Mouse (Mus musculus): ENCODE measurements around the gene Zfp119b.

DNA sequence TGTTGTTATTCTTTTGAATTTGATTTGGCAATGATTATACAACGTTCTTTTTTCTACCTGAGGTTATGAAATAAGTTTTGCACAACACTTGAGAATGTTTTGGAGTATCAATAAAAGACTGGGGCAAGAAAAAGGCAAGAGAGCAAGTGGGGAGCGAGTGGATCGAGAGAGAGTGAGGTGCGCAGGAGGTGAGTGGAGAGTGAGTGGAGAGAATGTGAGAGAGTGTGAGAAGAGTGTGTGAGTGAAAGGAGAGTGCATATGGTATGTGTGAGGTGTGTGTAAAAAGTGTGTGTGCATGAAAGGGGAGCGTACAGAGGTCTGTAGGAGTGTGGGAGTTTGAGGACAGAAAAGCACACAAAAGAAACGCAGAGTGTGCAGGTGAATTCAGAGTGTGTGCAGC is 45.2 kb downstream of the Zfp119b start:
- TF ChIP-seq EP300 (IDR thresholded peaks at IDR 0.05; ENCODE audit: insufficient read depth, low read depth, low read length) (no peak), CTCF (IDR thresholded peaks at IDR 0.05; ENCODE audit: low read depth, low read length) (no peak)
